Mouse (Mus musculus): ENCODE data around the gene Car9. TPM values are rescaled to one million over a fixed set of nuclear protein-coding genes. Genes with fewer than 3 reads are reported as not detected.
"Not testable (repeated sequence)": the region's sequence is repeated elsewhere in the genome, so short reads cannot be mapped to it uniquely, and the experiment has no call there.

Gene Car9
- polyA plus RNA-seq, 1 experiment from 2014 or later: not detected

DNA sequence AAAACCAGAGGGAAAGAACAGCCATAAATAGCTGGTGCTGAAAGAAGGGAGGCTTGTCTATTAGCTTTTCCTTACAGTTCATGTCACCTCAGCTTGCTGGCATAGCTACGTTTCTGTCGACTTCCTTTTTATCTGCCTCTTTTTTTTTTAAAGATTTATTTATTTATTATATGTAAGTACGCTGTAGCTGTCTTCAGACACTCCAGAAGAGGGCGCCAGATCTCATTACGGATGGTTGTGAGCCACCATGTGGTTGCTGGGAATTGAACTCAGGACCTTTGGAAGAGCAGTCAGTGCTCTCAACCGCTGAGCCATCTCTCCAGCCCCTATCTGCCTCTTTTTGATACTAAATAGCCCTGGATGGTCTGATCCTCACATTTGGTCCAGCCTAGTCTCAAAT is 45.1 kb downstream of the Car9 start:
- H3K27me3 ChIP-seq (ENCODE audit: control insufficient read depth, insufficient read depth, low read length); H3K27ac ChIP-seq (ENCODE audit: low read depth, low read length); H3K4me3 ChIP-seq (ENCODE audit: low read depth, low read length); H3K9ac ChIP-seq (replicated peaks; ENCODE audit: low read depth, low read length); H3K4me1 ChIP-seq (ENCODE audit: control insufficient read depth, insufficient read depth, low read length); H3K9me3 ChIP-seq (ENCODE audit: control insufficient read depth, low read length); ATAC-seq (ENCODE audit: low read depth); H3K4me2 ChIP-seq (ENCODE audit: low read depth, low read length): not testable (repeated sequence)
- H3K36me3 ChIP-seq (ENCODE audit: control insufficient read depth, insufficient read depth, low read length): peaks cover 81% of the 10 kb centered on the region
- 85% methylated on average over 6 of the region's 6 CpGs for WGBS

DNA sequence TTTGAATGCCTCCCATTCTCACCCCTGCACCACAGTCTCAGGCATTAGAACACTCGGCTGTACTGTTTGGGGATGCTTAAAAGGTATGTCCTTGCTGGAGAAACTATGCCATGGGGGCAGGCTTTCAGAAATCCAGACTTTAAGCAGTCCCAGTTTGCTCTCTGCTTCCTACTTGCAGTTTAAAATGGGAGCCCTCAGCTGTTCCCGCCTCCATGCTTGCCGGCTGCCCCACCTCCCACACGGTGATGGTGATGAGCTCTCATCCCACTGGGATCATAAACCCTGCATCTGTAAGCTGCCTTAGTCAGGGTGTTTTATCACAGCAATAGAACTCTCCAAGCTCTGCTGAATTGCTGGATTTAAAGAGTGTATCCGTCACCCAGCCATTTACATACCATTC is 45.7 kb downstream of the Car9 start:
- no peak overlapping the region for H3K4me2 ChIP-seq (ENCODE audit: low read depth, low read length)
- no peak overlapping the region for H3K27ac ChIP-seq (ENCODE audit: low read depth, low read length)
- no peak overlapping the region for H3K4me3 ChIP-seq (ENCODE audit: low read depth, low read length)
- H3K27me3 ChIP-seq (ENCODE audit: control insufficient read depth, insufficient read depth, low read length): no peaks in the 10 kb centered on the region
- no peaks in the 10 kb centered on the region for H3K9me3 ChIP-seq (ENCODE audit: control insufficient read depth, low read length)
- no peak for ATAC-seq (ENCODE audit: low read depth)
- no peak overlapping the region for H3K9ac ChIP-seq (replicated peaks; ENCODE audit: low read depth, low read length)
- 44% methylated on average over 5 of the region's 5 CpGs for WGBS
- no peaks in the 10 kb centered on the region for H3K4me1 ChIP-seq (ENCODE audit: control insufficient read depth, insufficient read depth, low read length)
- H3K36me3 ChIP-seq (ENCODE audit: control insufficient read depth, insufficient read depth, low read length): peaks cover 76% of the 10 kb centered on the region

DNA sequence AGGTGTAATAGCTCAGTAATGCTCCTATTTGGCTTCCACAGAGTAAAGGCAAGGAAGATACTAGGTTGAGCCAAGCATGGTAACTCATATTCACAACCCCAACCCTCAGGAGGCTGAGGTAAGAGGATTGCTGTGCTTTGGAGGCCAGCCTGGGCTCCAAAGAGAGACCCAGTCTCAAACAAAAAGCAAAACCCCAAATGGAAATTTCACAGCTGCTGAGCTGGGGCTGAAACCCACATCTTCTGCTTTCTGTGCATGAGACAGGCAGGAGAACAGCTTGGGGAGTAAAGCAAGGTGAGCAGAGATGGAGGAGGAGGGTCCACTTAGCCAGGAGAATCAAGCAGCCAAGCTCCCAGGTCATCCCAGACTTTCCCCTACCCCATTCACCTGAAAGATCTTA is 47.1 kb downstream of the Car9 start:
- peaks cover 62% of the 10 kb centered on the region for H3K36me3 ChIP-seq (ENCODE audit: control insufficient read depth, insufficient read depth, low read length)
- no peak for ATAC-seq (ENCODE audit: low read depth)
- H3K4me3 ChIP-seq (ENCODE audit: low read depth, low read length): no peak overlapping the region
- H3K4me2 ChIP-seq (ENCODE audit: low read depth, low read length): no peak overlapping the region
- no peaks in the 10 kb centered on the region for H3K9me3 ChIP-seq (ENCODE audit: control insufficient read depth, low read length)
- H3K9ac ChIP-seq (replicated peaks; ENCODE audit: low read depth, low read length): no peak overlapping the region
- no peaks in the 10 kb centered on the region for H3K27me3 ChIP-seq (ENCODE audit: control insufficient read depth, insufficient read depth, low read length)
- H3K27ac ChIP-seq (ENCODE audit: low read depth, low read length): no peak overlapping the region
- 0 out of 2 replicates have a peak, but pooled peaks cover 2% of the 10 kb centered on the region for H3K4me1 ChIP-seq (ENCODE audit: control insufficient read depth, insufficient read depth, low read length)

DNA sequence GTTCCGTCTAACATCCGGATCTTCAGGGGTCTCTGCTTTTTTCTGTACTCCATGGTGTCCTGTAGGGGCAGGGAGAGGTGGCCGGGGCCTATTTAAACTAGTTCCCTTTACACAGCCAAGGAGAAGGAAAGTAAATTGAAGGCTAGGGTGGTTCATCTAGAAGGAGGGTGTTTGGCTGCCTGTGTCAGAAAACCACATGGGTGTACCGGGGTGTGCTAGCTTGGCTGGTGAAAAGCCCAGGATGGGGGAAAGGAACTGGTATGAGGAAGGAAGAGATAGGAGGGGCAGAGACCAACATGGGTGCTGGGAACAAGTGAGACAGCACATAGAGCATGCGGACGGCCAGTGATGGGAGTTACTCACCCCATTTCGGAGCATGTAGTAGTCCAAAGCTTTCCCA is 49.2 kb downstream of the Car9 start:
- Histone ChIP-seq H3K36me3 (ENCODE audit: control insufficient read depth, insufficient read depth, low read length) (peaks cover 46% of the 10 kb centered on the region), H3K27ac (ENCODE audit: low read depth, low read length) (no peak overlapping the region), H3K9me3 (ENCODE audit: control insufficient read depth, low read length) (no peaks in the 10 kb centered on the region), H3K4me1 (ENCODE audit: control insufficient read depth, insufficient read depth, low read length) (peaks cover 14% of the 10 kb centered on the region), H3K27me3 (ENCODE audit: control insufficient read depth, insufficient read depth, low read length) (no peaks in the 10 kb centered on the region), H3K4me2 (ENCODE audit: low read depth, low read length) (no peak overlapping the region), H3K4me3 (ENCODE audit: low read depth, low read length) (no peak overlapping the region), H3K9ac (replicated peaks; ENCODE audit: low read depth, low read length) (no peak overlapping the region)
- 98% methylated on average over 7 of the region's 7 CpGs for WGBS
- no peak for ATAC-seq (ENCODE audit: low read depth)

DNA sequence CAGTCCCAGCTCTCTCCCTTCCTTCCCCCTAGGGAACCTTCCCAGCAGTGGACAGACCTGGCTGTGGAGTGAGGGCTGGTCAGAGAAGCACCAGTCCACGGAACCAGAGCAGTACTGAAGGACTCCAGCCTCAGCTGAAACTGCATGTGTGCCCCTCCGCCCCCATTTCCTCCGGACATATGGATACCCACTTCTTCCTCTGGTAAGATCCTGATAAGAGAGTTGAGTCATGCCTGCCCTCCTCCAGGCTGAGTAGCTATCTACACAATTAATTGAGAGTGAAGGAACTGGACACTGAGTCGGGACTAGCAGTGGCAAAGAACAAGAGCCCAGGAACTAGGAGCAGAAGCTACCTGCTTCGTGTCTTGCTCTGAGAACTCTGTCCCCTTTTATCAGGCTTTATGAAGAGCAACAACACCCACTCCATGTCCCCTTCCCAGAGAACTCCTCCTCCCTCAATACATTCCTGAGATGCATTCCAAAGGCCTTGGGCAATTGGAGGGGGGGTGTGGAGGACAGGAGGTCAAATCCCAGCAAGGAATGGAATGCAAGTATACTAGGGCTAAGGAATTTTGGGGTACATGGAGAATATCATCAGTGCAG is 51.4 kb downstream of the Car9 start:
- Histone ChIP-seq H3K9me3 (ENCODE audit: control insufficient read depth, low read length) (no peaks in the 10 kb centered on the region), H3K27ac (ENCODE audit: low read depth, low read length) (no peak overlapping the region), H3K27me3 (ENCODE audit: control insufficient read depth, insufficient read depth, low read length) (no peaks in the 10 kb centered on the region), H3K9ac (replicated peaks; ENCODE audit: low read depth, low read length) (no peak overlapping the region), H3K4me2 (ENCODE audit: low read depth, low read length) (no peak overlapping the region), H3K4me1 (ENCODE audit: control insufficient read depth, insufficient read depth, low read length) (peaks cover 22% of the 10 kb centered on the region), H3K4me3 (ENCODE audit: low read depth, low read length) (no peak overlapping the region), H3K36me3 (ENCODE audit: control insufficient read depth, insufficient read depth, low read length) (peaks cover 28% of the 10 kb centered on the region)
- WGBS: 46% methylated on average over 5 of the region's 5 CpGs
- ATAC-seq (ENCODE audit: low read depth): no peak

DNA sequence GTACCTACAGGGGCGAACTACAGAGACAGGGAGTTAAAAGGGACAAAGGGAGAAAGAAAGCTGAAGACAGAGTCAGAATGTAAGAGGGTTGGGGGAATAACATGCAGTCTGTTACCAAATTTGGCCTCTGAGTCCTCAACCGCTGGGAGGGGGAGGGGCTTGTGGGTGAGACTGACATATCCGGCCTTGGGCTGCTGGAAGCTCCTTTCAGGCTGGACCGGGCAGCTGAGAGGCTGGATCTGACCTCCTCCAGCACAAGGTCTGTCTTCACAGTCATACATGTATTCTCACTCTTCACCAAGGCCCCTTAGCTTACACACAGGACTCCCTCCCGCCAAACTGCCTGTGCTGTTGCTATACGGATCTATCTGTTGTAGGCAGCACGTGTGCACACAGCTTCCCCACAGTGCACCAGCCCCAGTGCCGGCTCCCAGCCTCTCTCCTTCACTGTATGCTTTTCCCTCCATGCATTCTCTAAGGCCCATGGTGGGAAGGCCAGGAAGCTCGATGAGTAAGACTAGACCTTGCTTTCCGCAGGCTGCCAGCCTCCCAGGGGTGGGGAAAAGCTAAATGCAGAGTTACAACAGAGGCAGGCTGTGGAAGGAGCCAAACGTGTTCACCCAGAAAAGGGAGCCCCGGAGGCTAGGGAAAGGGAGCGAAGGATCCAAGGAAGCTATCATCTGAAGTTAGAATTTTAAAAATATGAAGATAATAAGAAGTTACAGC is 52.0 kb downstream of the Car9 start:
- Histone ChIP-seq H3K4me2 (ENCODE audit: low read depth, low read length) (peak overlapping the region; percentile 29), H3K27ac (ENCODE audit: low read depth, low read length) (no peak overlapping the region), H3K4me1 (ENCODE audit: control insufficient read depth, insufficient read depth, low read length) (peaks cover 28% of the 10 kb centered on the region)

DNA sequence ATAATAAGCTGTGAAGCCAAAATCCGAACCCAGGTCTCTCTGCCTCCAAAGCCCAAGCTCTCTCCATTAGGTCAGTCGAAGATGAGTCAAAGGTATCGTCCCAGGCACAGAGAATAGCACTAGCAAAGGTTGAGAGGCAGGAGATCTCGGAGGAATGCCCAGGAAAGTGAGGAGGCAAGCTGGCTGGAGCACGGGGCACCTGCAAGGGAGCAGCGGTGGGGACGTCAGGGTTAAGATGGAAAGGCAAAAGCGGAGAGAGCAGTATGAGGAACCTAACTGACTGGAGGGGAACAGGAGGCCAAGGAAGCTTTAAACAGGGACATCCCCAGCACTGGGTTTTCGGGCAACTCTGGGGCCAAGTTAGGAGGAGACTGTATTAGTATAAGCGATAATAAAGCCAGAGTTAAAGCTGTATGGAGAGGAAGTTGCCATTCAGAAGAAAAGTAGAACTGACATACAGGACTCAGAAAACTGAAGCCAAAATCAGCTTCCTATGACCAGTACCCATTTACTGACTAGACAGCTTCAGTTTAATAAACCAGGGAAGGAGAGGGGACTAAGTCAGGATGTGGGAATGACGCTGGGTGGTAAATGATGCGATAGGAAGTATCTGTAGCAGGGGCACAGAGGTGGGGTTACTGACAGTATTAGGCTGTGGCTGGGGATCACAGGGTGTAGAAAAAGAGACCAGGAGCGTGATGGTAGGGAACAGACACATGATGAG is 52.9 kb downstream of the Car9 start:
- H3K9me3 ChIP-seq (ENCODE audit: control insufficient read depth, low read length): no peaks in the 10 kb centered on the region
- no peak overlapping the region for H3K4me3 ChIP-seq (ENCODE audit: low read depth, low read length)
- H3K27me3 ChIP-seq (ENCODE audit: control insufficient read depth, insufficient read depth, low read length): no peaks in the 10 kb centered on the region
- H3K4me2 ChIP-seq (ENCODE audit: low read depth, low read length): peak overlapping the region; percentile 0; the same call in 1 of the 2 replicates
- 78% methylated on average over 13 of the region's 13 CpGs for WGBS
- no peak overlapping the region for H3K9ac ChIP-seq (replicated peaks; ENCODE audit: low read depth, low read length)
- H3K27ac ChIP-seq (ENCODE audit: low read depth, low read length): no peak overlapping the region
- peaks cover 32% of the 10 kb centered on the region for H3K4me1 ChIP-seq (ENCODE audit: control insufficient read depth, insufficient read depth, low read length)
- peaks cover 14% of the 10 kb centered on the region for H3K36me3 ChIP-seq (ENCODE audit: control insufficient read depth, insufficient read depth, low read length)
- no peak for ATAC-seq (ENCODE audit: low read depth)

More for the DNA sequence above, 52.0 kb downstream of the Car9 start:
- WGBS: 24% methylated on average over 13 of the region's 13 CpGs
- H3K9me3 ChIP-seq (ENCODE audit: control insufficient read depth, low read length): no peaks in the 10 kb centered on the region
- no peak overlapping the region for H3K4me3 ChIP-seq (ENCODE audit: low read depth, low read length)
- H3K36me3 ChIP-seq (ENCODE audit: control insufficient read depth, insufficient read depth, low read length): peaks cover 22% of the 10 kb centered on the region
- no peaks in the 10 kb centered on the region for H3K27me3 ChIP-seq (ENCODE audit: control insufficient read depth, insufficient read depth, low read length)
- no peak for ATAC-seq (ENCODE audit: low read depth)
- H3K9ac ChIP-seq (replicated peaks; ENCODE audit: low read depth, low read length): no peak overlapping the region

- no peak overlapping the region for H3K9ac ChIP-seq (replicated peaks; ENCODE audit: low read depth, low read length)
- H3K27ac ChIP-seq (ENCODE audit: low read depth, low read length): no peak overlapping the region
- peaks cover 14% of the 10 kb centered on the region for H3K36me3 ChIP-seq (ENCODE audit: control insufficient read depth, insufficient read depth, low read length)
- H3K4me2 ChIP-seq (ENCODE audit: low read depth, low read length): peak overlapping the region; percentile 0; the same call in 1 of the 2 replicates
- H3K9me3 ChIP-seq (ENCODE audit: control insufficient read depth, low read length): no peaks in the 10 kb centered on the region
- peaks cover 32% of the 10 kb centered on the region for H3K4me1 ChIP-seq (ENCODE audit: control insufficient read depth, insufficient read depth, low read length)
- WGBS: 42% methylated on average over 6 of the region's 6 CpGs
- no peak overlapping the region for H3K4me3 ChIP-seq (ENCODE audit: low read depth, low read length)
- no peak for ATAC-seq (ENCODE audit: low read depth)
- H3K27me3 ChIP-seq (ENCODE audit: control insufficient read depth, insufficient read depth, low read length): no peaks in the 10 kb centered on the region
Observed at GRCm38 (mm10) chr4:43560243-43560611, 53.5 kb downstream of the Car9 start.

DNA sequence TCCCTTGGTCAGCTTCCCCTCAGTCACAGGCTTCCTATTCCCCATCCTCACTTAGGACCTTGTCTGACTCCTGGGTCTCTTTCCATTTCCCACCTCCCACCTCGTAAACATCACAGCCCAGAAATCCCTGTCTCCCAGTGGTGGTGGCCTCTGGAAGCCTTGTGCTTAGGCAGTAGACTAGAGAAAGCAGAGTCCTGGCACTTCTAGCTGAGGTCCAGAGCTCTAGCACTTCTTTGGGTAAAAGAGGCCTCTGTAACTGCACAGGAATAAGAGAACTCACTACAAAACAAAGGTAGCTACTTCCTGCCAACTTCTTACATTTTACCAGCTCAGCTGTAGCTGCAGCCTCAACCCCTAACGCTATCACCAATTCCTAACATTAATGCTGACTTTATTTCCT is 54.2 kb downstream of the Car9 start:
- no peak overlapping the region for H3K27ac ChIP-seq (ENCODE audit: low read depth, low read length)
- WGBS: 47% methylated on average over 2 of the region's 2 CpGs
- ATAC-seq (ENCODE audit: low read depth): no peak
- no peaks in the 10 kb centered on the region for H3K9me3 ChIP-seq (ENCODE audit: control insufficient read depth, low read length)
- H3K27me3 ChIP-seq (ENCODE audit: control insufficient read depth, insufficient read depth, low read length): no peaks in the 10 kb centered on the region
- H3K36me3 ChIP-seq (ENCODE audit: control insufficient read depth, insufficient read depth, low read length): peaks cover 10% of the 10 kb centered on the region
- peak overlapping the region; percentile 80 for H3K4me2 ChIP-seq (ENCODE audit: low read depth, low read length)
- peak overlapping the region; percentile 63 for H3K4me3 ChIP-seq (ENCODE audit: low read depth, low read length)
- peak overlapping the region; percentile 71; the same call in 1 of the 2 replicates for H3K9ac ChIP-seq (replicated peaks; ENCODE audit: low read depth, low read length)
- H3K4me1 ChIP-seq (ENCODE audit: control insufficient read depth, insufficient read depth, low read length): peaks cover 32% of the 10 kb centered on the region

Data from neural tube, embryonic 14.5 days (tissue).